Mouse (Mus musculus): ENCODE results near the gene Olfr1355. TPM values are rescaled to one million over a fixed set of nuclear protein-coding genes. Genes with fewer than 3 reads are reported as not detected.
"Not testable (repeated sequence)": the region's sequence is repeated elsewhere in the genome, so short reads cannot be mapped to it uniquely, and the experiment has no call there.

Olfr1355 gene
- polyA plus RNA-seq (2014; fragmentation: Nextera tagmentation; extraction: Ambion mirVana) = not detected in 2 replicates

- WGBS = 75% methylated on average over 2 of the region's 2 CpGs
- H3K36me3 ChIP-seq (ENCODE audit: control insufficient read depth, insufficient read depth, low read length) = no peaks in the 10 kb centered on the region
- no peak within 1 kb of the TSS for H3K4me2 ChIP-seq
- no peak for DNase-seq (ENCODE audit: low spot score, missing footprints)
- H3K9me3 ChIP-seq (ENCODE audit: control insufficient read depth, low read length) = no peaks in the 10 kb centered on the region
- no peak within 1 kb of the TSS for H3K4me3 ChIP-seq (ENCODE audit: low read depth, low read length)
- no peak within 1 kb of the TSS for H3K27ac ChIP-seq (ENCODE audit: low read depth, low read length)
- no peak within 1 kb of the TSS for H3K9ac ChIP-seq (ENCODE audit: low read length)
- H3K27me3 ChIP-seq (ENCODE audit: control insufficient read depth, insufficient read depth, low read length) = no peaks in the 10 kb centered on the region
- ATAC-seq (ENCODE audit: low FRiP score) = no peak
- no peaks in the 10 kb centered on the region for H3K4me1 ChIP-seq (ENCODE audit: control insufficient read depth, insufficient read depth, low read length)
These were observed at the start of gene Olfr1355 for GRCm38 (mm10) chr10:78875240-78875639. TSS of gene Olfr1355 (plus strand) at chr10:78875540.

DNA sequence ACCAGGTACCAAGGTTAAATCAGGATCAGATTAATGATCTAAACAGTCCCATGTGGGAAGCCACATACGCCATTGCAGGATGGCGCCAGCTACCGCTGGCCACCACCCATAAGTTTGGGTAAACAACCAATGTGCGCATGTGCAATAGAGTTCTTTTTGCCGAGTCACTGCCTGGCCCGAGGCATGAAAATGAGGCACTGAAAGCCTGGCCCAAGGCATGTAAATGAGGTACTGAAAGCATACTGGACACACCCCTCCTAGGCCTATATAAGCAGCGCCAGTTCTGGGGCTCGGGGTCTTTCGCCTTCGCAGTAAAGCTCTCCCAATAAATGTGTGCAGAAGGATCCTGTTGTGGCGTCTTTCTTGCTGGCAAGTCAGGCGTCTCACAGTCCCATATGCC is 34.9 kb upstream of the Olfr1355 start:
- H3K9me3 ChIP-seq (ENCODE audit: control insufficient read depth, low read length); ATAC-seq (ENCODE audit: low FRiP score); H3K4me2 ChIP-seq; H3K27me3 ChIP-seq (ENCODE audit: control insufficient read depth, insufficient read depth, low read length); DNase-seq (ENCODE audit: low spot score, missing footprints); H3K27ac ChIP-seq (ENCODE audit: low read depth, low read length); H3K4me1 ChIP-seq (ENCODE audit: control insufficient read depth, insufficient read depth, low read length); H3K36me3 ChIP-seq (ENCODE audit: control insufficient read depth, insufficient read depth, low read length); H3K4me3 ChIP-seq (ENCODE audit: low read depth, low read length); H3K9ac ChIP-seq (ENCODE audit: low read length): not testable (repeated sequence)
- 92% methylated on average over 12 of the region's 12 CpGs for WGBS

GRCm38 (mm10) chr10:78852066-78852465 is 23.3 kb upstream of the Olfr1355 start, which contains the start of gene Olfr1356:
TSS of gene Olfr1356 (minus strand) at chr10:78852166.
- no peaks in the 10 kb centered on the region for H3K27me3 ChIP-seq (ENCODE audit: control insufficient read depth, insufficient read depth, low read length)
- H3K4me3 ChIP-seq (ENCODE audit: low read depth, low read length) = no peak within 1 kb of the TSS
- H3K4me1 ChIP-seq (ENCODE audit: control insufficient read depth, insufficient read depth, low read length) = no peaks in the 10 kb centered on the region
- no peak within 1 kb of the TSS for H3K4me2 ChIP-seq
- H3K9me3 ChIP-seq (ENCODE audit: control insufficient read depth, low read length) = no peaks in the 10 kb centered on the region
- no peak within 1 kb of the TSS for H3K27ac ChIP-seq (ENCODE audit: low read depth, low read length)
- no peaks in the 10 kb centered on the region for H3K36me3 ChIP-seq (ENCODE audit: control insufficient read depth, insufficient read depth, low read length)
- 83% methylated on average over 2 of the region's 2 CpGs for WGBS
- H3K9ac ChIP-seq (ENCODE audit: low read length) = no peak within 1 kb of the TSS
- ATAC-seq (ENCODE audit: low FRiP score) (no peak), DNase-seq (ENCODE audit: low spot score, missing footprints) (no peak)

GRCm38 (mm10) chr10:78912871-78913270 is 37.5 kb downstream of the Olfr1355 start, which contains the start of gene Olfr1354:
TSS of gene Olfr1354 (plus strand) at chr10:78913171.
- not testable (repeated sequence) for H3K4me1 ChIP-seq (ENCODE audit: control insufficient read depth, insufficient read depth, low read length); H3K9ac ChIP-seq (ENCODE audit: low read length); H3K27me3 ChIP-seq (ENCODE audit: control insufficient read depth, insufficient read depth, low read length); H3K4me3 ChIP-seq (ENCODE audit: low read depth, low read length); H3K36me3 ChIP-seq (ENCODE audit: control insufficient read depth, insufficient read depth, low read length); H3K27ac ChIP-seq (ENCODE audit: low read depth, low read length); H3K9me3 ChIP-seq (ENCODE audit: control insufficient read depth, low read length); DNase-seq (ENCODE audit: low spot score, missing footprints); H3K4me2 ChIP-seq; ATAC-seq (ENCODE audit: low FRiP score)
- WGBS = 85% methylated on average over 1 of the region's 1 CpGs

Other genes with a start within 250 kb of the Olfr1355 start
- not detected in 2 replicates for gene Casp14, start 157.2 kb upstream of the Olfr1355 start, polyA plus RNA-seq (2014; fragmentation: Nextera tagmentation; extraction: Ambion mirVana)
- 0.10 and 0.21 TPM in 2 replicates for gene Ccdc105, start 122.5 kb upstream of the Olfr1355 start, polyA plus RNA-seq (2014; fragmentation: Nextera tagmentation; extraction: Ambion mirVana)
- 1.1 TPM in 2 replicates for gene Slc1a6, start 95.0 kb upstream of the Olfr1355 start, polyA plus RNA-seq (2014; fragmentation: Nextera tagmentation; extraction: Ambion mirVana)
- not detected in 2 replicates for gene Olfr1356, start 23.4 kb upstream of the Olfr1355 start, polyA plus RNA-seq (2014; fragmentation: Nextera tagmentation; extraction: Ambion mirVana)
- not detected in 2 replicates for gene Olfr1354, start 37.6 kb downstream of the Olfr1355 start, polyA plus RNA-seq (2014; fragmentation: Nextera tagmentation; extraction: Ambion mirVana)
- not detected in 2 replicates for gene Olfr8, start 75.1 kb downstream of the Olfr1355 start, polyA plus RNA-seq (2014; fragmentation: Nextera tagmentation; extraction: Ambion mirVana)
- not detected in 2 replicates for gene Olfr1353, start 87.8 kb downstream of the Olfr1355 start, polyA plus RNA-seq (2014; fragmentation: Nextera tagmentation; extraction: Ambion mirVana)
- not detected in 2 replicates for gene Olfr1352, start 105.5 kb downstream of the Olfr1355 start, polyA plus RNA-seq (2014; fragmentation: Nextera tagmentation; extraction: Ambion mirVana)
- gene Olfr1351, start 136.9 kb downstream of the Olfr1355 start, polyA plus RNA-seq (2014; fragmentation: Nextera tagmentation; extraction: Ambion mirVana) = not detected in 2 replicates
- not detected in 2 replicates for gene Olfr57, start 153.2 kb downstream of the Olfr1355 start, polyA plus RNA-seq (2014; fragmentation: Nextera tagmentation; extraction: Ambion mirVana)
- 45.8 and 51.6 TPM in 2 replicates for gene 2610008E11Rik, start 222.1 kb downstream of the Olfr1355 start, polyA plus RNA-seq (2014; fragmentation: Nextera tagmentation; extraction: Ambion mirVana)